Mouse (Mus musculus) hindbrain, postnatal 0 days (tissue): ENCODE results near the gene Stx2. TPM values are rescaled to one million over a fixed set of nuclear protein-coding genes. Genes with fewer than 3 reads are reported as not detected.

Experiments used
- ATAC-seq: fragments of 200-750 bp; cut with Nextera tagmentation; 2 replicates; pipeline ENCODE4 v1.8.0; 2017; ENCODE audit warnings: mild to moderate bottlenecking, moderate TSS enrichment, moderate library complexity
- DNase-seq: peaks from one replicate; pipeline ENCODE4 v3.0.0-alpha.2; 2015; ENCODE audit warnings: low spot score
- H3K27ac ChIP-seq: fragments of 300-500 bp; sonication (generic); 2 replicates; pipeline ENCODE4 v1.5.1; 2014; ENCODE audit warnings: mild to moderate bottlenecking
- H3K27me3 ChIP-seq: fragments of 300-500 bp; sonication (generic); 2 replicates; pipeline ENCODE4 v1.6.1; 2014; ENCODE audit warnings: low read length, mixed read lengths; ENCODE audit not compliant: insufficient read depth
- H3K36me3 ChIP-seq: fragments of 300-500 bp; sonication (generic); 2 replicates; pipeline ENCODE4 v1.6.1; 2014; ENCODE audit warnings: low read length, mixed read lengths; ENCODE audit not compliant: insufficient read depth
- H3K4me1 ChIP-seq: fragments of 300-500 bp; sonication (generic); 2 replicates; pipeline ENCODE4 v1.6.1; 2014; ENCODE audit warnings: antibody characterized with exemption, low read length, mixed read lengths; ENCODE audit not compliant: insufficient read depth
- H3K4me2 ChIP-seq: fragments of 300-500 bp; sonication (generic); 2 replicates; pipeline ENCODE4 v1.6.1; 2014; ENCODE audit warnings: low read depth, mild to moderate bottlenecking, low read length, moderate library complexity, mixed read lengths
- H3K4me3 ChIP-seq: fragments of 300-500 bp; sonication (generic); 2 replicates; pipeline ENCODE4 v1.5.1; 2014; ENCODE audit warnings: low read length
- H3K9ac ChIP-seq: fragments of 300-500 bp; sonication (generic); replicated peaks from 2 replicates; pipeline ENCODE4 v1.6.1; 2014; ENCODE audit warnings: mild to moderate bottlenecking, low read length, moderate library complexity, mixed read lengths
- H3K9me3 ChIP-seq: fragments of 300-500 bp; sonication (generic); 2 replicates; pipeline ENCODE4 v1.6.1; 2016; ENCODE audit warnings: low read length, mixed read lengths
- CTCF ChIP-seq: IDR thresholded peaks from 2 replicates; pipeline ENCODE4 v1.5.1; 2016; ENCODE audit warnings: antibody characterized with exemption, control low read depth, low read depth
- WGBS: fragments of 180-500 bp; shearing (Covaris S2); extraction: QIAGEN DNeasy Blood & Tissue Kit; methylation state at CpG from one replicate; pipeline ENCODE4 v1.1.7; 2014; 5-methylcytosine and 5-hydroxymethylcytosine counted together
- polyA plus RNA-seq: library from polyadenylated mRNA; unstranded; fragments of >200 nt; fragmentation: Nextera tagmentation; extraction: Ambion mirVana; gene quantifications from 2 replicates; pipeline ENCODE4 v1.2.1, GENCODE M21; 2015
- total RNA-seq: library from RNA; depleted of rRNA; stranded (reverse); fragments of >200 nt; gene quantifications from 2 replicates; pipeline ENCODE4 v1.2.3, GENCODE M21; 2014

The Stx2 gene
- total and polyA plus RNA-seq, 2 experiments from 2014 or later: 11.9 to 14.1 TPM

DNA sequence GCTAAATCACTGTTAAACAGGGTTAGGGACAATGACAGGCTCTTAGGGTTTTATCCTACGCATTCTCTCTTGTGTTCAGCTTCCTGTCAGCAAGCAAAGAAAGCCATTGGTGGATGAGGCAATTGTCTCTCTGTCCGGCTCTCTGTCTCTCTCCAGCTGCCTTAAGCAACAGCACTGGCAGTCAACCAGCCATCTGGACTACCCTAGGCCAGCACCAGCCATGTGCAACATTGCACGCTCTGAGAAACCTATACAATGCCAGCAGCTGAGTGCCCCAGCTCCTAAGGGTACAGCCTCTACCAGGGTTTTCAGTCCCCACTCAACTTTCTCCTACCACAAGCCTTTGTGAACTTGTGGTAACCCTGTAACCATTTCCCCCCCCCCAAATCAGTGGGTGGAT lies 3.0 kb downstream of the Stx2 start:
- H3K9ac ChIP-seq: no peak overlapping the region
- no peak overlapping the region for H3K27ac ChIP-seq
- H3K36me3 ChIP-seq: no peaks in the 10 kb centered on the region
- H3K9me3 ChIP-seq: no peaks in the 10 kb centered on the region
- peaks cover 14% of the 10 kb centered on the region for H3K4me1 ChIP-seq
- no peaks in the 10 kb centered on the region for H3K27me3 ChIP-seq
- no peak overlapping the region for H3K4me3 ChIP-seq
- no peak for TF ChIP-seq CTCF
- WGBS: 56% methylated on average over 3 of the region's 3 CpGs
- DNase-seq (peak; percentile 28), ATAC-seq (no peak)
- H3K4me2 ChIP-seq: no peak overlapping the region

DNA sequence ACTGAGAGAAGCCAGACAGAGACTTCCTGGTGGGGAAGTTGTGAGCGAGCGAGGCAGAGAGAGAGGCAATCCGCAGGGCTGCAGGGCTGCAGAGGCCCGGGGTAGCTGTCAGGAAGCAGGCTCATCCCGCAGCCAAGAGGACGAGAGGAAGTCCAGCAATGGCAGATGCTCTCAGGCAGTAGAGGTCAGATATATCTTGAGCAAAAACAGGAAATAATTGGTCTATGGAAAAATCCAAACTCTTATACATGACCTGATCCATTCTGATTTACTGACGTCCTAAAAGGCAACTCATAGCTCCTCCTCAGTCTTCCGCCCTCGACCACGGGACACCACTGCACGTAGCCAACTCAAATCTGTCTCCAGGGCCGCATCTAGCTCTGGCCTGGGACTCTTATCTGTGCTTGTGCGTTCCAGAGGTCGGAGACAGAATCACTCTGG lies 5.8 kb downstream of the Stx2 start:
- ATAC-seq (no peak), DNase-seq (no peak)
- Histone ChIP-seq H3K27ac (no peak overlapping the region), H3K4me2 (no peak overlapping the region), H3K4me3 (no peak overlapping the region), H3K4me1 (peaks cover 14% of the 10 kb centered on the region), H3K36me3 (0 out of 2 replicates have a peak, but pooled peaks cover 3% of the 10 kb centered on the region), H3K9me3 (no peaks in the 10 kb centered on the region), H3K27me3 (no peaks in the 10 kb centered on the region), H3K9ac (peak overlapping the region; percentile 35; the same call in 1 of the 2 replicates)
- no peak for TF ChIP-seq CTCF
- WGBS: 53% methylated on average over 14 of the region's 14 CpGs

DNA sequence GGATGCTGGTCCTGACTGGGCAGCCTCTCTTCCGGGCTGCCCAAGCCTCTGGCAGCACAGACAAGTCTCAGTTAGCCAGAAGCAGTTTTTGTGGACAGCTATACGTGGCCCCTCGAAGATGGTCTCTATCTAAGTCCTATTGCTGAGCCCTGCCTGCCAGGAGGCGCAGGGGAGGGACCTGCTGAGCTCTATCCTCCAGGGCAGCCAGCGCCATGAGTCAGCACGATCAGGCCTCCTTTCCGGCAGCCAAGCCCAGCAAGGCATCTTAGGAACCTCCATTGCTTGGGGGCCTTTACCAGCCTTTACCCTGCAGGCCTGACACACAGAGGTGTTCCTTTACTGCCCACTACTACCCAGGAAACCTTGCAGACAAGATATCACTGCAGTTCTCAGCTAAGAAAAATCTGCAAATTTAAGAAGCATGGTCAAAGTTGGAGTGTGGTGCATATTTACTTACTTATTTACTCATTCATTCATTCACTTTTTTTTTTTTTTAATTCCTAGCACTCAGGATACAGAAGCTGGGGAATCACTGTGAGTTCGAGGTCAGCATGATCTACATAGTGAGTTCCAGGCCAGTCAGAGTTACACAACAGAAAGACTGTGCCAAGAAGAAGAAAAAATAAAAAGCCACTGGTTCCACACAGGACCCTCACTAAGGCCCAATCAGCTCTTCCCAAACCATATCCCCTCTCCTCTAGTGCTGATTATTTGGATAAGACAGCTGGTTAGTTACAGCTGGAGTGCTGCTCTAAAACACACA lies 7.5 kb downstream of the Stx2 start:
- H3K9me3 ChIP-seq: no peaks in the 10 kb centered on the region
- no peak for DNase-seq
- no peak overlapping the region for H3K9ac ChIP-seq
- TF ChIP-seq CTCF: no peak
- no peak overlapping the region for H3K27ac ChIP-seq
- H3K27me3 ChIP-seq: no peaks in the 10 kb centered on the region
- no peak overlapping the region for H3K4me3 ChIP-seq
- H3K36me3 ChIP-seq: peaks cover 4% of the 10 kb centered on the region; the same call in 1 of the 2 replicates
- H3K4me1 ChIP-seq: peaks cover 7% of the 10 kb centered on the region; the same call in 1 of the 2 replicates
- 58% methylated on average over 8 of the region's 8 CpGs for WGBS
- no peak overlapping the region for H3K4me2 ChIP-seq
- ATAC-seq: no peak

DNA sequence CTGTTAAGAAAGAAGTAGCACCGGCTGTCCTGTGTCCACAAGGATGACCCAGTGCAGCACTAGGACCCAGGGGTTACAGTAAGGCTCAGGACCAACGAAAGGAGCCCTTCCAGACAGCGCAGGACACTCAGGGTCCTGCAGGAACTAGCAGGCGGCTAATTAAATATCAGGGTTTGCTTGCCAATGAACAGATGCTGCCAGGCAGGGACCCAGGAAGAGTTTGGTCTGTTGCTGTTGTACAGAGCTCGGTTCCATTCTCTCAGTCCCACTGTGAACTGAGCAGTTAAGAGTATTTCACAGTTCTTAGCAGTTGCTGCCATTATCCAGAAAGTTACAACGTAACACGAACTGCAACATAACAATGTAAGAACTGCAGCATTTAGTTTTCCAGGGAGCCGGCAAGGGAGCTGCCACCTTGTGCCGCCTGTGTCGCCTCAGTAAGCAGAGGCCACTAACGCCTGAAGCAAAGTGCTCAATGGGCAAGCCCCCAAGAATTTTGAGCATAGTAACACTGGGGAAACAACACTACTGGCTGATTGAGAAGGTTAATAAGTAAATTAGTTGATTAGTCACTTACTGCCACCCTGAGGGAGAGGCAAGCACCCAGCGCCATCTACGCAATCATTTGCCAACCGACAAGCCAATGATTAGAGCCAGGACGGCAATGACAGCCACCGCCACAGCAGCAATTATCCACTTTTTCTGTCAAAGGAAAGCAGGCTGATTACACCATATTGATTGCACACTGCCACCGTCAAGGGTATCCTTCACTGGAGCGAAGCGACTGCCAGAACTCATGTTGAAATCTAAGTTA lies 21.0 kb downstream of the Stx2 start:
- ATAC-seq: peak; percentile 52; the same call in 1 of the 2 replicates
- WGBS: 53% methylated on average over 19 of the region's 19 CpGs

DNA sequence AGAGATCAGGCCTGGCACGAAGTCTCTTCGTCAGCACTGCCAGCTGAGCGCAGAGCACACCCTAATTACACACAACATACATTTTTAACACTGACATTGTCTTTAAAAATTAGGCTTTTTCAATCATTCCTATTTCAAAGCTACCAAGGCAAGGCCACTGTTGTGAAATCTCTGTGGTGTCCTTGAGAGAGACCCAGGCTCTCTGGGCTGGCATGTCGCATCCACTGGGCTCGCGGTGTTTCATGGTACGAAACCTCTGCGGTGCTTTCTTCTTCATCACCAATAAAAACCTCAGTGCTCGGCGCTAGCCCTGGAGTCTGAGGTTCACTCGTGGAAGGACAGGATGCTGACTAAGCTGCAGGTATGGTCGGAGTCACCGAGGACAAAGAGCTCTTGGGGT lies 22.4 kb downstream of the Stx2 start:
- 85% methylated on average over 13 of the region's 13 CpGs for WGBS
- H3K9ac ChIP-seq: no peak overlapping the region
- ATAC-seq: no peak
- peaks cover 7% of the 10 kb centered on the region; the same call in 1 of the 2 replicates for H3K36me3 ChIP-seq
- no peak overlapping the region for H3K27ac ChIP-seq
- no peaks in the 10 kb centered on the region for H3K27me3 ChIP-seq
- no peaks in the 10 kb centered on the region for H3K9me3 ChIP-seq
- no peaks in the 10 kb centered on the region; the same call in 1 of the 2 replicates for H3K4me1 ChIP-seq
- TF ChIP-seq CTCF: no peak
- no peak overlapping the region for H3K4me2 ChIP-seq
- H3K4me3 ChIP-seq: no peak overlapping the region
- DNase-seq: no peak

More for the DNA sequence above, 21.0 kb downstream of the Stx2 start:
- H3K4me1 ChIP-seq: no peaks in the 10 kb centered on the region; the same call in 1 of the 2 replicates
- H3K4me2 ChIP-seq: no peak overlapping the region
- H3K36me3 ChIP-seq: peaks cover 15% of the 10 kb centered on the region
- no peak overlapping the region for H3K9ac ChIP-seq
- no peaks in the 10 kb centered on the region for H3K27me3 ChIP-seq
- no peak for TF ChIP-seq CTCF
- H3K4me3 ChIP-seq: no peak overlapping the region
- peak overlapping the region; percentile 15; the same call in 1 of the 2 replicates for H3K27ac ChIP-seq
- no peaks in the 10 kb centered on the region for H3K9me3 ChIP-seq
- DNase-seq: peak; percentile 77

DNA sequence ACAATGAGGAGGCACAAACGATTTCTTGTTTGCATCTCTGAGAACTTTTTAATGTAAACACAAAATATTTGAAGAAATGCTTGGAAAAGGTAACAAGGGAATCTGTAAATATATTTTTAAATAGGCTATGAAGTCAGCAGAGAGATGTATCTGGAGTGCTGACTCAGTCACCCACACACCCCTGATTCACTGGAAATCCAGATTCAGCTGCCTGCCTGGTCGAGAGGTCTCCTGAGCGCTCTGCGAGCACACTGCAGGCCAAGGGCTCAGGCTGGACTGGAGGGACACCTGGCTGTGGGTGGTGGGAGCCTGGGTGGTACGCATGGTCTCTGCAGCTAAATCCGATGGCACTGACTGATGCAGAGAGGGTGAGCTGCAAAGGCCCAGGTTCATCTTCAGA lies 23.8 kb downstream of the Stx2 start:
- no peaks in the 10 kb centered on the region; the same call in 1 of the 2 replicates for H3K36me3 ChIP-seq
- H3K9ac ChIP-seq: no peak overlapping the region
- H3K27ac ChIP-seq: no peak overlapping the region
- no peaks in the 10 kb centered on the region; the same call in 1 of the 2 replicates for H3K4me1 ChIP-seq
- H3K9me3 ChIP-seq: no peaks in the 10 kb centered on the region
- WGBS: 83% methylated on average over 6 of the region's 6 CpGs
- H3K27me3 ChIP-seq: no peaks in the 10 kb centered on the region
- no peak for TF ChIP-seq CTCF
- ATAC-seq: no peak
- H3K4me2 ChIP-seq: no peak overlapping the region
- no peak overlapping the region for H3K4me3 ChIP-seq
- DNase-seq: no peak
